16 mouse cellular contexts compared by ENCODE assay signal in genomic region chr9:31645114-31645513, GRCm38 (mm10).
A peak's percentile ranks its signal among the peaks of the same experiment; 100 is the strongest.
DNase-seq lines count a peak whose midpoint lies in the region; ATAC-seq lines count a peak whose summit lies in the region.
"Had no signal": no experiment of that assay in that cellular context is flagged by ENCODE, and none has a peak within 500 bp of the region (broad histone marks: within the 10 kb centered on the region; RNA-seq: fewer than 3 reads in every experiment).

No protein-coding gene starts in this region.

- H3K4me3 ChIP-seq in heart, embryonic 12.5 days = no peak overlapping the region
- H3K4me3 ChIP-seq in midbrain, embryonic 14.5 days (replicated peaks; ENCODE audit: low read depth, low read length) = no peak overlapping the region
- no peak overlapping the region for H3K4me3 ChIP-seq in midbrain, embryonic 16.5 days (ENCODE audit: low read depth, low read length)
- H3K4me3 ChIP-seq: forebrain, embryonic 15.5 days; hindbrain, embryonic 15.5 days; limb, embryonic 10.5 days; stomach, embryonic 15.5 days had no signal

- no peaks in the 10 kb centered on the region for H3K36me3 ChIP-seq in heart, embryonic 12.5 days
- no peaks in the 10 kb centered on the region for H3K36me3 ChIP-seq in midbrain, embryonic 14.5 days (ENCODE audit: control insufficient read depth, insufficient read depth, low read length)
- H3K36me3 ChIP-seq in midbrain, embryonic 16.5 days (ENCODE audit: control insufficient read depth, insufficient read depth, low read length) = no peaks in the 10 kb centered on the region
- H3K36me3 ChIP-seq: forebrain, embryonic 15.5 days; hindbrain, embryonic 15.5 days; limb, embryonic 10.5 days; stomach, embryonic 15.5 days had no signal

- peak; percentile 79 for DNase-seq in heart, adult 11 months
- peak; percentile 8 for DNase-seq in midbrain, embryonic 14.5 days
- peak; percentile 14 to 28 for DNase-seq in lung, adult 18-20 months
- peak; percentile 52 for DNase-seq in lung, postnatal 36 days
- no peak for DNase-seq in gastrocnemius, adult 18-20 months (ENCODE audit: low spot score)
- DNase-seq: cerebellum, adult 8-10 months; gastrocnemius, postnatal 14 days; heart, postnatal 14 days; layer of hippocampus, postnatal 36 days had no signal

- H3K27me3 ChIP-seq in heart, embryonic 12.5 days (replicated peaks) = no peaks in the 10 kb centered on the region
- no peaks in the 10 kb centered on the region for H3K27me3 ChIP-seq in midbrain, embryonic 14.5 days (ENCODE audit: control insufficient read depth, insufficient read depth, low read length)
- no peaks in the 10 kb centered on the region for H3K27me3 ChIP-seq in midbrain, embryonic 16.5 days (ENCODE audit: control insufficient read depth, insufficient read depth, low read depth, low read length)
- H3K27me3 ChIP-seq: forebrain, embryonic 15.5 days; hindbrain, embryonic 15.5 days; stomach, embryonic 15.5 days had no signal

- no peak overlapping the region for H3K4me2 ChIP-seq in heart, embryonic 12.5 days
- no peak overlapping the region for H3K4me2 ChIP-seq in midbrain, embryonic 14.5 days (ENCODE audit: low read length)
- H3K4me2 ChIP-seq in midbrain, embryonic 16.5 days (ENCODE audit: low read length) = no peak overlapping the region
- H3K4me2 ChIP-seq: forebrain, embryonic 15.5 days; hindbrain, embryonic 15.5 days; stomach, embryonic 15.5 days had no signal

- ATAC-seq in heart, embryonic 12.5 days (ENCODE audit: insufficient number of reproducible peaks, low FRiP score) = no peak
- no peak for ATAC-seq in midbrain, embryonic 14.5 days (ENCODE audit: low FRiP score, low TSS enrichment)
- no peak for ATAC-seq in midbrain, embryonic 16.5 days
- ATAC-seq: forebrain, embryonic 15.5 days had no signal

- H3K4me1 ChIP-seq in heart, embryonic 12.5 days (replicated peaks) = no peaks in the 10 kb centered on the region
- H3K4me1 ChIP-seq in midbrain, embryonic 14.5 days (ENCODE audit: control insufficient read depth, insufficient read depth, low read length) = no peaks in the 10 kb centered on the region
- no peaks in the 10 kb centered on the region for H3K4me1 ChIP-seq in midbrain, embryonic 16.5 days (ENCODE audit: control insufficient read depth, insufficient read depth, low read length)
- H3K4me1 ChIP-seq: hindbrain, embryonic 15.5 days; limb, embryonic 10.5 days; stomach, embryonic 15.5 days had no signal

- H3K27ac ChIP-seq in heart, embryonic 12.5 days (ENCODE audit: poor library complexity, severe bottlenecking) = no peak overlapping the region
- no peak overlapping the region for H3K27ac ChIP-seq in midbrain, embryonic 14.5 days (replicated peaks; ENCODE audit: low read depth, low read length)
- H3K27ac ChIP-seq in midbrain, embryonic 16.5 days (ENCODE audit: low read length) = no peak overlapping the region
- H3K27ac ChIP-seq: forebrain, embryonic 15.5 days; hindbrain, embryonic 15.5 days; limb, embryonic 10.5 days; liver, embryonic 14.5 days; stomach, embryonic 15.5 days had no signal

- no peak overlapping the region for H3K9ac ChIP-seq in heart, embryonic 12.5 days
- H3K9ac ChIP-seq in midbrain, embryonic 14.5 days (replicated peaks; ENCODE audit: low read length) = no peak overlapping the region
- H3K9ac ChIP-seq in midbrain, embryonic 16.5 days (ENCODE audit: low read depth, low read length) = no peak overlapping the region
- H3K9ac ChIP-seq: forebrain, embryonic 15.5 days; hindbrain, embryonic 15.5 days; liver, embryonic 14.5 days; stomach, embryonic 15.5 days had no signal

- WGBS in heart, embryonic 12.5 days = 68% methylated on average over 7 of the region's 7 CpGs
- WGBS in midbrain, embryonic 14.5 days = 87% methylated on average over 7 of the region's 7 CpGs
- WGBS in midbrain, embryonic 16.5 days = 77% methylated on average over 7 of the region's 7 CpGs

- H3K9me3 ChIP-seq in heart, embryonic 12.5 days (replicated peaks) = no peaks in the 10 kb centered on the region
- no peaks in the 10 kb centered on the region for H3K9me3 ChIP-seq in midbrain, embryonic 14.5 days (ENCODE audit: control insufficient read depth, low read length)
- no peaks in the 10 kb centered on the region for H3K9me3 ChIP-seq in midbrain, embryonic 16.5 days (replicated peaks; ENCODE audit: control insufficient read depth, low read length, poor library complexity, severe bottlenecking)
- H3K9me3 ChIP-seq: forebrain, embryonic 15.5 days; hindbrain, embryonic 15.5 days; limb, embryonic 10.5 days; stomach, embryonic 15.5 days had no signal
